Mouse (Mus musculus) layer of hippocampus, adult 11-12 months (tissue): ENCODE results near the gene Slc18a2.

Experiments
- DNase-seq: peaks from one replicate; pipeline ENCODE4 v3.0.0; 2022; ENCODE audit warnings: low spot score

Slc18a2 gene

DNA sequence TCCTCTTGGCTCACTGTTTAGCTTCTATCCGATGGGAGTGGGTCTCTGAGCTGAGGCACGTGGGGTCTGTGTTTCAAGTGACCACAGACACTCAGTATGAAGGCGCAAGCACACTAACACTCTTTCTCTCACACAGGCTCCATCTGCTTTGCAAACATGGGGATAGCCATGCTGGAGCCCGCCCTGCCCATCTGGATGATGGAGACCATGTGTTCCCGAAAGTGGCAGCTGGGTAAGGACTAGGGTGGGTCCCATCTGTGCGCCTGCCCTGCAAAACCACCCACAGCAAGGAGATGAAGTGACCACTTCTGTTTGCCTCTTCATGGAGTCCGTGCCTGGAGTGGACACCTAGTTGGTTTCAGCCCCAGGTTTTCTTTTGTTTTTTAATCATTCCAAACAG lies 15.7 kb downstream of the Slc18a2 start:
- no peak for DNase-seq

DNA sequence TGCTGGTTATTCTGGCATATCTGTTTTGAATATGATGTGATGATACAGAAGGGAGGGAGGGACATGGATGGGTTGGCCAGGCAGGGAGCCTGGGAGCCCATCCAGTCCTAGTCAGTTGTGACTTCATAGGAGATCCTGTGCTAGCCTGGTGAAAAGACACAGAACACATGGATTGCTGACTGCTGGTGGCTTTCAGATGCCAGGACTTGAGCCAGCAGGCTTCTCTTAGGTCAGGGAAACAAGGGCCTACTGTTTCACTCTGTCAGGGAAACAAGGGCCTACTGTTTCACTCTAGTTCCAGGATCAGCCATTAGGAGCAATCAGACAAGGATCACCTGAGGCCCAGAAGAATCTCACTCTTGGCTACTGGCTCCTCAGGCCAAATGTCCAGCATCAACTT lies 20.1 kb downstream of the Slc18a2 start:
- no peak for DNase-seq

GRCm38 (mm10) chr19:59282001-59282400 lies 21.3 kb downstream of the Slc18a2 start:
- DNase-seq = no peak

GRCm38 (mm10) chr19:59289042-59289441 lies 28.3 kb downstream of the Slc18a2 start:
- no peak for DNase-seq

- DNase-seq = no peak
These were observed 29.1 kb downstream of the Slc18a2 start for GRCm38 (mm10) chr19:59289811-59290210.

DNA sequence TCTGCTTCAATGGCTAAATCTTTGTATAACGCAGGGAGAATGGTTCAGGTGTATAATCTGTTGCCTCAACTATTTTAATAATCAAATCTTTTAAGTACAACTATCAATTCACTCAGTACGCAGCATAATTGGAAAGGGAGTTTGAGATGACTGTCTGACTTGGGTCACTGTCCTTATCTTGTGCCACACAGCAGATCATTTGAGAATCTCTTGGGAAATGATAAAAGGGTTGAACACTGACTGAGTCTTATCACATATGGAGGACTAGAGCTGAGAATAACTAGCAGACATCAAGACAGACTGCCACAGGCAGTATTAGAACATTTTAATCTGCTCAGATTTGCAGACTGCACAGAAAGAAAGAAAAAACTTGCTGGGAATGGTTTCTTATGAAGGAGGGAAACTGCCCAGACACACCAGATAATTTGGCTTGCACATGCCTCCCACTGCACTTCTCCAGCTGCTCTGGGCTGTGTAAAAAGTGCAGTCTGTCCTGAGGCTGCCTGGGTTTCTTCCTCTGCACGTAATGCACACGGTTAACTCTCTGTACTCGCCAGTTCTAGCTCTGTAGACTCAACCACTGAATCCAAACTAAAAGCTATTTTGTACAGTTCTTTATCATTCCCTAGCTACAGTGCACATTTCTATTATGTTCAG lies 31.6 kb downstream of the Slc18a2 start:
- DNase-seq = peak; percentile 19

GRCm38 (mm10) chr19:59315308-59315707 lies 54.6 kb downstream of the Slc18a2 start:
- no peak for DNase-seq

DNA sequence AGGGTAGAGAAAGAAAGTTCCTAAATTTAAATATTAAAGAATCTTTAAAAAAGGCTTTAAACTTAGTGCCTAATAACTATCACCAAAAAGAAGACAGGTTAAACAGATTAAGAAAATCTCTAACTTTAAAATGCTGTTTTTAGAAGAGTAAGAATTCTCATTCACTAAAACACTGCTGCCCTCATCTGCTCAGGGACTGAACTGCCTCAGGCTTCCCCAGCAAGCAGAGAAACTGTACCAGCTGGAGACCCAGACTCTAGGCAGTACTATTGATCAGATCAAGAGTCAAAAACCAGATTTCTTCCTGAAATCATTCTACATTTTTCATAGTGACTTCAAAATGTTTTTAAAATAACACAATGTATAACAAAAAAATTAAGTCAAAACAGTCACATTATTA lies 55.9 kb downstream of the Slc18a2 start:
- peak; percentile 41 for DNase-seq

- DNase-seq = no peak
These were observed 61.3 kb downstream of the Slc18a2 start, which contains the start of gene Rps12-ps3 for GRCm38 (mm10) chr19:59321990-59322389. Rps12-ps3 (plus strand) TSS chr19:59322290.

DNA sequence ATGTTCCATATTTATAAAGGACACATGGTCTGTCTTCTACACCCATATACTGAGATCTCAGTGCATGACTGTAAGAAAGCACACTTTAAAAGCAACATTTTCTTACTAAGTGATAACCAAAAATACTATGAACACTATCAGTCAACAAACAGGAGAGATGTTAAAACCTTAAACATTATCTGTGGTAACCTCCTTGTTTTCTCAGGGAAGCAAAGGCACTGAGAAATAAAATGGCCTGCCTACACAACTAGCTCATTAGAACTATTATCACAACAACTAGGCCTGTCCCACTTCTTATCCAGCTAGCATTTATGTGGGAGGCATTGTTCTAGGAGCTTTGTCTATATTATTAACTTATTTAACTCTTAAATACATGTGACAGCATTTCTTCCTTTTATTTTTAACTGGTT lies 70.1 kb downstream of the Slc18a2 start:
- no peak for DNase-seq

GRCm38 (mm10) chr19:59336655-59337054 lies 76.0 kb downstream of the Slc18a2 start:
- DNase-seq = no peak

DNA sequence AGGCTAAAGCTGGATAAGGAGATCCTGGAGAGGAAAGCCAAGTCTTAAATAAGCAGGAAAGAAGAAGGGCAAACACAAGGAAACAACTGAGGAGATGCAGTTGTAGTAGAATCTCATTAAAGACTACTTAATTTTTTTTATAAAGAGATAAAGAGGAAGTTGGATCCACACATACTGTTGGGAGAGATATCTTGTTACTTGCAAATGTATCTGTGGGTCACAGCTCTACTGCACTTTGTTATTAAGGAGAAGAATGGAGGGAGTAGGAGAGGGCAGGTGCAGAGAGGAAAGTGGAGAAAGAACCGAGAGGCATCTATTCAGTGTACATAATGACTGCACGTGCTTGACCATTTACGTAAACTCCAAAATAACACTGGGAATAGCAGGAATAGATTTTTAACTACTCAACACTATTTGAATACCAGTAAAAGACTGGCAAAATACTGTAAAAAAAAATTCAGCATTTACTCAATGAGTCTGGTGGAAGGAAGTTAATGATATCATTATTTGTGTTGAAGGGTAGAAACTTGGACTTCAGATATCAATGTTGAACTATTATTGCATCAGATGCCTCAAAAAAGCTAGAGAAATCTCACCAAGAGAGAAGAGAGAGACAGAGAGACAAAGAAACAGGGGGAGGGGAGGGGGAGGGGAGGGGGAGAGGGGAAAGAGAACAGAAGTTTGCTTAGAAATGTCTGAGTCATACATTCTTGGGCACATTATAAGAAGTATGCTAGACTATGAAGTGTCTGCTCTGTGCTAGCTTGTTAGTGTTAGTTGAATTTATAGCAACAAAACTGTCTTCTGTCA lies 77.4 kb downstream of the Slc18a2 start:
- DNase-seq = no peak

- DNase-seq = no peak
These were observed 79.2 kb downstream of the Slc18a2 start for GRCm38 (mm10) chr19:59339908-59340307.

GRCm38 (mm10) chr19:59342964-59343363 lies 82.3 kb downstream of the Slc18a2 start:
- DNase-seq = no peak

GRCm38 (mm10) chr19:59344304-59344711 lies 83.6 kb downstream of the Slc18a2 start:
- DNase-seq = peak; percentile 10

DNA sequence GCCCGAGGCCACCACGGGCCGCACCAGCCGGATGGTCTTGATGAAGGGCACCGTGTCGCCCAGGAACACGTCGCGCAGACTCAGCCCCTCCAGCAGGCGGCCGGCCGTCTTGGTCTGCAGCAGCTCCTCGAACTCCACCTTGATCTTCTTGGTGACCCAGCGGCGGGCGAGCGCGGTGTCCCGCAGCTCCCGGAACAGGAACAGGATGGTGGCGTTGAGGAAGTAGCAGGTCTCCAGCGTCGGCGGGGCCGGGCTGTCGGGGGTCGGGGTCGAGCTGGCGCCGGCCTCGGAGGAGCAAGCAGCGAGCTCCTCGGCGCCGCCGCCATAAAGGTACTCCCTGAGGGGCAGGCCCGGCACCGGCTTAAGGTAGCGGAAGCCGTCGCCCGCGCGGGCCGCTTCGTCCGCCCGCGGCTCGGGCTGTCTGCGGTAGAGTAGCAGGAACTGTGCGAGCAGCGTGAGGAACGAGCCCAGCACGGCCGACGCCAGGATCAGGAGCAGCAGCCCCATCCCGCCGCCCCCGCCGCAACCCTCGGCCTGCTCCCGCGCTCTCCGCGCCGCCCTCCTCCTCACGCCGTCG lies 84.5 kb downstream of the Slc18a2 start:
- DNase-seq = peak; percentile 45
